Mouse (Mus musculus): Measurements from ENCODE around the gene Larp1. TPM values are rescaled to one million over a fixed set of nuclear protein-coding genes. Genes with fewer than 3 reads are reported as not detected.
"Not testable (repeated sequence)": the region's sequence is repeated elsewhere in the genome, so short reads cannot be mapped to it uniquely, and the experiment has no call there.

Larp1 gene
- polyA plus RNA-seq, 1 experiment = not detected

DNA sequence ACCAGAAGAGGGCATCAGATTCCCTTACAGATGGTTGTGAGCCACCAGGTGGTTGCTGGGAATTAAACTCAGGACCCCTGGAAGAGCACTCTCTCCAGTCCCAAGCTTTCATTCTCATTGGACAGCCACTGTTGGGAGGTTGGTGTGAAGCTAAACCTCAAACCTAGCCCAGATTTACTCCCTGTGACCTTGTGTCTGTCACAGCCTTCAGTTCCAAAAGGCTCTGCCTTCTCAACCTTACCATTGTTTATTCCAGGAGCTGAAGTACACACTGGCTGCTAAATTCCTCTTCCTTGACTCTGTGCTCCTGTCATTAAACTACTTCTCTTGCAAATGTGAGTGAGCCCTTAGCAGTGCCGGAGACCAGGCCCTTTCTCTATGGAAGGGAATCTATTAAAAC lies 20.1 kb downstream of the Larp1 start:
- H3K4me3 ChIP-seq (ENCODE audit: insufficient read depth, low read depth, low read length) = no peak overlapping the region
- H3K27ac ChIP-seq (ENCODE audit: insufficient read depth, low read depth, low read length) = no peak overlapping the region
- peaks cover 23% of the 10 kb centered on the region for H3K4me1 ChIP-seq (ENCODE audit: control insufficient read depth, insufficient read depth, low read length)
- 86% methylated on average over 1 of the region's 1 CpGs for WGBS
- TF ChIP-seq POLR2A (IDR thresholded peaks at IDR 0.05; ENCODE audit: insufficient read depth, low read depth, low read length) = no peak

DNA sequence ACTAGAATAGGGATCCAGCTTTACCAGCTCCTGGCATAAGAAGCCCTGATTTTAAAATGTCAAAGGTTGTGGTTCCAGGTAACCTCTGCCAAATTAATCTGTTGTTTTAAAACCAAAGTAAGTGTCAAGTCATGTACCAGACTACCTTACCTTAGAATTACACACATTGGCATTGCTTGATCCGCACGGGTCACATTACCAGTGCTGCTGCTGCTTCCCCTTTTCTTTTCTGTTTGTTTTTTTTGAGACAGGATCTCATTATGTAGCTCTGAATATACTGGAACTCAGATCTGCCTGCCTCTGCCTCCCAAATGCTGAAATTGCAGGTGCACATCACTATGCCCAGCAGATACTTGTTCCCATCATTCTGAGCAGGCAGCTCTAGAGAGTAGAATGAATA lies 21.0 kb downstream of the Larp1 start:
- no peak overlapping the region for H3K27ac ChIP-seq (ENCODE audit: insufficient read depth, low read depth, low read length)
- H3K4me3 ChIP-seq (ENCODE audit: insufficient read depth, low read depth, low read length) = no peak overlapping the region
- H3K4me1 ChIP-seq (ENCODE audit: control insufficient read depth, insufficient read depth, low read length) = peaks cover 22% of the 10 kb centered on the region
- WGBS = 67% methylated on average over 2 of the region's 2 CpGs
- no peak for TF ChIP-seq CTCF (IDR thresholded peaks at IDR 0.05; ENCODE audit: insufficient read depth, low read depth, low read length)
- TF ChIP-seq POLR2A (IDR thresholded peaks at IDR 0.05; ENCODE audit: insufficient read depth, low read depth, low read length) = no peak

DNA sequence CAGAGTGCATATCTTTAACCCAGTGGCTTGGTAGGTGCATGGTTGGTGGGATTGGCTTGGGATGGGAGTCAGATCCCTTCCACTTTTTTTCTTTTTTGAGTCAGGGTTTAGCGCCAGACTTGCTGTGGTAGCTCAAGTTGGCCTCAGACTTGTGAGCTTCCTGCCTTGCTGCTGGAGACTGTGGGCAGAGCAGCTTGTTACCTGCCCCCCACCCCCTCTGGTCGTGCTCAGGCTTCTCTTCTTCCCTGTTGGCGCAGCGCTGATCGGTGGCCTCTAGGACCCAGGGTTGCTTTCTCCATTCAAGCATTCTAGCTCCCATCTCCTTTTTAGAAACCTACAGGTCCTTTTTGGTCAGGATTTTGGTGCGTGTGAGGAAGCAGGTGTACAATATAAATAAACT lies 22.3 kb downstream of the Larp1 start:
- TF ChIP-seq CTCF (IDR thresholded peaks at IDR 0.05; ENCODE audit: insufficient read depth, low read depth, low read length) = no peak
- TF ChIP-seq POLR2A (IDR thresholded peaks at IDR 0.05; ENCODE audit: insufficient read depth, low read depth, low read length) = no peak
- Histone ChIP-seq H3K4me3 (ENCODE audit: insufficient read depth, low read depth, low read length) (no peak overlapping the region), H3K27ac (ENCODE audit: insufficient read depth, low read depth, low read length) (no peak overlapping the region), H3K4me1 (ENCODE audit: control insufficient read depth, insufficient read depth, low read length) (peaks cover 19% of the 10 kb centered on the region)
- 77% methylated on average over 6 of the region's 6 CpGs for WGBS

- no peak overlapping the region for H3K4me3 ChIP-seq (ENCODE audit: insufficient read depth, low read depth, low read length)
- 61% methylated on average over 3 of the region's 3 CpGs for WGBS
- H3K4me1 ChIP-seq (ENCODE audit: control insufficient read depth, insufficient read depth, low read length) = peaks cover 19% of the 10 kb centered on the region
- no peak overlapping the region for H3K27ac ChIP-seq (ENCODE audit: insufficient read depth, low read depth, low read length)
- no peak for TF ChIP-seq POLR2A (IDR thresholded peaks at IDR 0.05; ENCODE audit: insufficient read depth, low read depth, low read length)
These were observed 24.8 kb downstream of the Larp1 start for GRCm38 (mm10) chr11:58033635-58034034.

DNA sequence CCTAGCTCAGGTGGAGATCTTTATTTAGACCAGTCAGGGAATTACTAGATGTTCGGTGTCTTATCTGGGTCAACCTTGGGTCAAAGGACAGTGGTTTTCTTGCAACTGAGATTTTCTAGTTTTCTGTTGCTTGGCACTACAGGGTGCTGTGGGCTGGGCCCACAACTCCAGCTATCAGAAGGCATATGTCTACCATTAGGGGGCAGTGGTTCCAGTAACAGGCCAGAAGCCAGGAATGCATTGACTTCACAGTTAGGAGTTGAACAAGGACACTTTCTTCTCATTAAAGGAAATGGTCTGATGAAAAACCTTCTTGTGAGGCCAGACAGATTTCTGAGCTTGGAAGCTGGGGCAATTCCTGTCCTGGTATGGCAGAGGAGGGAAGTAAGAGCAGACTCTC lies 30.2 kb downstream of the Larp1 start:
- Histone ChIP-seq H3K4me1 (ENCODE audit: control insufficient read depth, insufficient read depth, low read length) (peaks cover 10% of the 10 kb centered on the region), H3K4me3 (ENCODE audit: insufficient read depth, low read depth, low read length) (no peak overlapping the region), H3K27ac (ENCODE audit: insufficient read depth, low read depth, low read length) (no peak overlapping the region)
- WGBS = 83% methylated on average over 1 of the region's 1 CpGs
- TF ChIP-seq POLR2A (IDR thresholded peaks at IDR 0.05; ENCODE audit: insufficient read depth, low read depth, low read length) (no peak), CTCF (IDR thresholded peaks at IDR 0.05; ENCODE audit: insufficient read depth, low read depth, low read length) (no peak)

- no peak overlapping the region for H3K4me3 ChIP-seq (ENCODE audit: insufficient read depth, low read depth, low read length)
- WGBS = 77% methylated on average over 5 of the region's 5 CpGs
These were observed 34.1 kb downstream of the Larp1 start for GRCm38 (mm10) chr11:58042861-58043431.

DNA sequence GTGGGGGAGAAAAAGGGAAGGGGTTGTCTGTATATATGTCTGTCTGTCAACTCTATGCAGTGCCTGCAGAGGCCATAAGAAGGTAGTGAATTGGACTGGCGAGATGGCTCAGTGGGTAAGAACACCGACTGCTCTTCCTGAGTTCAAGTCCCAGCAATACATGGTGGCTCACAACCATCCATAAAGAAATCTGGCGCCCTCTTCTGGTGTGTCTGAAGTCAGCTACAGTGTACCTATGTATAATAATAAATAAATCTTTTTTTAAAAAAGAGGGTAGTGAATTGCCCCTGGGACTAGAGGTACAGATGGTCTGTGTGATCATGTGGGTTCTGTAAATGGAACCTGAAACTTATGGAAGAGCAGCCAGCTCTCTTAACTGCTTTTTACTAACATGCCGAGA lies 37.6 kb downstream of the Larp1 start:
- Histone ChIP-seq H3K4me1 (ENCODE audit: control insufficient read depth, insufficient read depth, low read length) (0 out of 2 replicates have a peak, but pooled peaks cover under 1% of the 10 kb centered on the region), H3K4me3 (ENCODE audit: insufficient read depth, low read depth, low read length) (no peak overlapping the region), H3K27ac (ENCODE audit: insufficient read depth, low read depth, low read length) (no peak overlapping the region)
- 75% methylated on average over 4 of the region's 4 CpGs for WGBS
- TF ChIP-seq CTCF (IDR thresholded peaks at IDR 0.05; ENCODE audit: insufficient read depth, low read depth, low read length) (no peak), POLR2A (IDR thresholded peaks at IDR 0.05; ENCODE audit: insufficient read depth, low read depth, low read length) (no peak)

More at GRCm38 (mm10) chr11:58042861-58043431, 34.1 kb downstream of the Larp1 start:
- peaks cover 7% of the 10 kb centered on the region for H3K4me1 ChIP-seq (ENCODE audit: control insufficient read depth, insufficient read depth, low read length)
- H3K27ac ChIP-seq (ENCODE audit: insufficient read depth, low read depth, low read length) = no peak overlapping the region
- TF ChIP-seq CTCF (IDR thresholded peaks at IDR 0.05; ENCODE audit: insufficient read depth, low read depth, low read length) = no peak
- no peak for TF ChIP-seq POLR2A (IDR thresholded peaks at IDR 0.05; ENCODE audit: insufficient read depth, low read depth, low read length)

DNA sequence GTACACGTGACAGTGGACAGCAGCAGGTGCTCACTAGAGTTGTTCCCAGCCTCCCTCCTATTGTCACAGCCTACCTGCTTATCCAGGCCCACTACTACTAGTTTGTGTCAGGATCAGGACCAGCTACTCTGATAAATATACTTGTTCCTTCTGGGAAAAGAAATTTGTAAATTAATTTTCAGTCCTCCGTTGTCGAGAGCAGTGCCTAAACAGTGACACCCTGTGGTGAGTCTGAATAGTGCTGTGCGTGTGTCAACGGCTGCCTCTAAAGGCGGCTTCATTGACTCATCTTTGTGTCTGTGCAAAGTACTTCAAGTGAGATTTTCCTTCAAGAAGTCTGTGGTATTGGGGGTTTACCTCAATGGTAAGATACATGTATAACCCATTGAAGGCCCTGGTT lies 48.6 kb downstream of the Larp1 start:
- Histone ChIP-seq H3K27ac (ENCODE audit: insufficient read depth, low read depth, low read length) (no peak overlapping the region), H3K4me3 (ENCODE audit: insufficient read depth, low read depth, low read length) (no peak overlapping the region), H3K4me1 (ENCODE audit: control insufficient read depth, insufficient read depth, low read length) (no peaks in the 10 kb centered on the region)
- TF ChIP-seq CTCF (IDR thresholded peaks at IDR 0.05; ENCODE audit: insufficient read depth, low read depth, low read length) (no peak), POLR2A (IDR thresholded peaks at IDR 0.05; ENCODE audit: insufficient read depth, low read depth, low read length) (no peak)
- 19% methylated on average over 6 of the region's 6 CpGs for WGBS

- not testable (repeated sequence) for H3K4me3 ChIP-seq (ENCODE audit: insufficient read depth, low read depth, low read length); H3K27ac ChIP-seq (ENCODE audit: insufficient read depth, low read depth, low read length); H3K4me1 ChIP-seq (ENCODE audit: control insufficient read depth, insufficient read depth, low read length)
- WGBS = 94% methylated on average over 7 of the region's 7 CpGs
These were observed 50.9 kb downstream of the Larp1 start for GRCm38 (mm10) chr11:58059752-58060151.

DNA sequence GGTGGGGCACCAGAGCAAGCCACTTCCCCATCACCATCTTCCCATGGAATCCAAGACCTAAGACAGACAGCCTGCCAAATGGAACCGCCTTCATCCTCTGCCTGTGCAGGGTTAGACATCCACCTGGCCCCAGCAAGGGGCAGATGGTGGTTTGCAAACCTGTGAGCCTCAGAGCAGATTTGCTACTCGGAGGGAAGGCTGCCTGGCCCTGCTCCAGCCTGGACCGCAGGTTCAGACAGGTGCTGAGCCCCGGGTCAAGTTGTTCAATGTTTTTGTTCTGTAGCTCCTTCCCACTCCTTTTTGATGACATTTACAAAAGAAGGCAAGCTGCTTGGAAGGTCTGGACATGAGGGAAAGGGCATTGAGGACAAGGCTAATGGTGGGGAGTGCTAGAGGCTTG lies 52.4 kb downstream of the Larp1 start:
- not testable (repeated sequence) for H3K27ac ChIP-seq (ENCODE audit: insufficient read depth, low read depth, low read length); H3K4me1 ChIP-seq (ENCODE audit: control insufficient read depth, insufficient read depth, low read length)
- WGBS = 91% methylated on average over 4 of the region's 4 CpGs

More for the DNA sequence above, 52.4 kb downstream of the Larp1 start:
- not testable (repeated sequence) for H3K4me3 ChIP-seq (ENCODE audit: insufficient read depth, low read depth, low read length)
